Mouse (Mus musculus): ENCODE measurements around the gene Fga. TPM values are rescaled to one million over a fixed set of nuclear protein-coding genes. Genes with fewer than 3 reads are reported as not detected.

Gene Fga
- total RNA-seq, 2 experiments from 2014 or later, result 0.12 TPM; not detected in 1

GRCm38 (mm10) chr3:83076563-83076962, 50.7 kb downstream of the Fga start:
- intact Hi-C loops (cut with DNase I), result no loop called here
- DNase-seq, result peak; percentile 61 to 67

- DNase-seq, result peak; percentile 36 to 67
- intact Hi-C loops (cut with DNase I), result loop anchor here (1.0 kb wide), 1 partner anchor 81 kb away; no protein-coding TSS in a partner anchor
Measured at GRCm38 (mm10) chr3:83080567-83081055, 54.7 kb downstream of the Fga start.

Other genes with a start within 250 kb of the Fga start
- under 1 TPM; 0.40 to 0.84 TPM for gene Rbm46, start 149.6 kb upstream of the Fga start, total RNA-seq (2021)
- under 1 TPM; 0.10 TPM for gene Lrat, start 122.1 kb upstream of the Fga start, total RNA-seq (2021)
- not detected for gene Fgg, start 18.4 kb upstream of the Fga start, total RNA-seq (2021)
- gene Fgb, start 23.8 kb downstream of the Fga start, total RNA-seq (2021), result under 1 TPM in 1 of 2 experiments, not detected in 1; 0.07 TPM
- 10 to 100 TPM; 32.2 to 32.6 TPM for gene Plrg1, start 29.4 kb downstream of the Fga start, total RNA-seq (2021)
- gene Dchs2, start 101.9 kb downstream of the Fga start, total RNA-seq (2021), result 1 to 10 TPM; 1.3 to 1.4 TPM

Data from heart, postnatal 10 days (tissue).